Comparison of ENCODE assay signal across 26 mouse cellular contexts in the genomic region with DNA sequence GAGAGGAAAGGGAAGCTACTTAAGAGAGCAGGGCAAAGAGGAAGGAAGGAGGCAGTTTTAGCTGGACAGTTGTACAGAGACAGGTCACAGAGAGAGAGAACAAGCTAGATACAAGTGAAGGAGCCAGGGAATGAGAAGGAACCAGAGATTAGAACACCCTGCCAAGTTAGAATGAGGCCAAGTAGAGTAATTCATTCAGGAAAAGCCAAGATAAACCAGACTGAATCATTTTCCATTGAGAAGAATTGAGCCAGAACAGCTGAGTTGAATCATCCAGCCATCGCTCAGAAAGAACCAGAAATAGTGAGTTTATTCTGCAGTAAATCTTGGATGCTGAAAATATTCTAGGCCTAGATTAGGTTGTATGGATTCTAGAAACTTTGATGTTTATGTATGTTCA. TPM values are rescaled to one million over a fixed set of nuclear protein-coding genes. Genes with fewer than 3 reads are reported as not detected.
DNase-seq lines count a peak whose midpoint lies in the region; ATAC-seq and TF ChIP-seq lines count a peak whose summit lies in the region.
"Had no signal": no experiment of that assay in that cellular context is flagged by ENCODE, and none has a peak within 500 bp of the region (broad histone marks: within the 10 kb centered on the region; RNA-seq: fewer than 3 reads in every experiment).

No protein-coding gene starts in this region.

- no peak overlapping the region for H3K4me3 ChIP-seq in limb, embryonic 14.5 days (replicated peaks; ENCODE audit: low read length)
- H3K4me3 ChIP-seq in limb, embryonic 10.5 days = no peak overlapping the region
- H3K4me3 ChIP-seq: embryonic facial prominence, embryonic 13.5 days; erythroblast, embryonic 14.5 days; hindbrain, embryonic 10.5 days; kidney, embryonic 15.5 days; left cerebral cortex, adult 2 months; megakaryocyte, embryonic 14.5 days had no signal

- H3K4me1 ChIP-seq in limb, embryonic 14.5 days (ENCODE audit: control insufficient read depth, insufficient read depth, low read length) = no peaks in the 10 kb centered on the region
- H3K4me1 ChIP-seq in limb, embryonic 10.5 days = peaks cover 6% of the 10 kb centered on the region; the same call in 1 of the 2 replicates

- H3K9me3 ChIP-seq in limb, embryonic 14.5 days (ENCODE audit: control insufficient read depth, low read length) = no peaks in the 10 kb centered on the region
- H3K9me3 ChIP-seq in limb, embryonic 10.5 days (replicated peaks) = no peaks in the 10 kb centered on the region
- H3K9me3 ChIP-seq: embryonic facial prominence, embryonic 13.5 days; hindbrain, embryonic 10.5 days; kidney, embryonic 15.5 days had no signal

- no peaks in the 10 kb centered on the region for H3K36me3 ChIP-seq in limb, embryonic 14.5 days (ENCODE audit: control insufficient read depth, insufficient read depth, low read length)
- no peaks in the 10 kb centered on the region for H3K36me3 ChIP-seq in limb, embryonic 10.5 days
- H3K36me3 ChIP-seq: embryonic facial prominence, embryonic 13.5 days; hindbrain, embryonic 10.5 days; kidney, embryonic 15.5 days had no signal

- no peak overlapping the region for H3K9ac ChIP-seq in limb, embryonic 14.5 days (ENCODE audit: low read depth, low read length, severe bottlenecking)
- H3K9ac ChIP-seq: embryonic facial prominence, embryonic 13.5 days; kidney, embryonic 15.5 days; liver, postnatal 0 days had no signal

- no peak overlapping the region for H3K27ac ChIP-seq in limb, embryonic 14.5 days (replicated peaks; ENCODE audit: low read depth, low read length)
- H3K27ac ChIP-seq in limb, embryonic 10.5 days = no peak overlapping the region
- H3K27ac ChIP-seq: embryonic facial prominence, embryonic 13.5 days; hindbrain, embryonic 10.5 days; kidney, embryonic 15.5 days; left cerebral cortex, adult 2 months had no signal

- no peak overlapping the region for H3K4me2 ChIP-seq in limb, embryonic 14.5 days (replicated peaks; ENCODE audit: low read depth, low read length, severe bottlenecking)
- H3K4me2 ChIP-seq: embryonic facial prominence, embryonic 13.5 days; kidney, embryonic 15.5 days had no signal

- no peak for ATAC-seq in limb, embryonic 14.5 days (ENCODE audit: low FRiP score, low read depth)
- ATAC-seq in erythroid progenitor cell, adult 5-6 weeks (replicated peaks; ENCODE audit: low FRiP score, poor library complexity, severe bottlenecking) = no peak
- ATAC-seq: forebrain, embryonic 14.5 days; hindbrain, embryonic 16.5 days; liver, postnatal 0 days had no signal

- TF ChIP-seq POLR2A in limb, embryonic 14.5 days (IDR thresholded peaks at IDR 0.05; ENCODE audit: borderline replicate concordance, extremely low read depth, insufficient read depth, insufficient read length) = no peak

- H3K27me3 ChIP-seq in limb, embryonic 14.5 days (ENCODE audit: control insufficient read depth, insufficient read depth, low read length) = no peaks in the 10 kb centered on the region
- H3K27me3 ChIP-seq in limb, embryonic 10.5 days (ENCODE audit: low read depth, poor library complexity, severe bottlenecking) = no peaks in the 10 kb centered on the region
- H3K27me3 ChIP-seq: embryonic facial prominence, embryonic 13.5 days; kidney, embryonic 15.5 days; megakaryocyte, embryonic 14.5 days had no signal

- WGBS in limb, embryonic 14.5 days = 78% methylated on average over 1 of the region's 1 CpGs
- WGBS in limb, embryonic 10.5 days = 93% methylated on average over 1 of the region's 1 CpGs

- DNase-seq in heart, adult 8-10 months (ENCODE audit: low spot score) = peak; percentile 55
- no peak for DNase-seq in heart, adult 11 months
- peak; percentile 5 for DNase-seq in limb, embryonic 14.5 days (ENCODE audit: low spot score)
- DNase-seq in limb, embryonic 10.5 days (ENCODE audit: low spot score) = no peak
- peak; percentile 51 for DNase-seq in Muller cell, postnatal 12 days (ENCODE audit: inconsistent ontology term)
- DNase-seq in skeletal muscle tissue, adult 2 months (ENCODE audit: low read depth, low spot score) = peak; percentile 21
- DNase-seq: cerebellum, adult 2 months; cerebellum, postnatal 36 days; embryo, embryonic 11 days; gastrocnemius, postnatal 10 days; layer of hippocampus, adult 9-11 months; left cerebral cortex, postnatal 4 days; liver, postnatal 0 days; lung, postnatal 14 days; midbrain, embryonic 14.5 days; right cerebral cortex, postnatal 14 days; thymus, postnatal 25 days had no signal

RNA-seq across cellular contexts. Expression of a gene that starts 1.4 kb away (rescaled TPM):
- total RNA-seq in heart, adult 8-10 months (2022) = 10 to 100 TPM; 25.7 to 31.9 (median 26.7) TPM
- polyA plus RNA-seq in limb, embryonic 14.5 days (2012; rRNA removed) = 6.6 and 6.9 TPM in 2 replicates
- 10.6 and 14.6 TPM in 2 replicates for polyA plus RNA-seq in limb, embryonic 14.5 days (2014; fragmentation: Nextera tagmentation; extraction: Ambion mirVana)
- polyA plus RNA-seq in limb, embryonic 10.5 days (2016; fragmentation: Nextera tagmentation; extraction: Ambion mirVana) = 8.5 and 10.6 TPM in 2 replicates
- total RNA-seq in erythroid progenitor cell, adult 5-6 weeks (2015; ENCODE audit: low replicate concordance) = 2.2 TPM in 1 of 2 replicates, not detected in the other
- 2.8 and 5.2 TPM in 2 replicates for total RNA-seq in erythroid progenitor cell, adult 5-6 weeks (2017; ENCODE audit: low replicate concordance)

Comparison
In these comparisons a context has a peak if more than half of its experiments do, and no peak if none do; other contexts are left out.
1. DNase-seq: peak in heart, adult 8-10 months (single experiment), limb, embryonic 14.5 days (single experiment), Muller cell, postnatal 12 days (single experiment) and skeletal muscle tissue, adult 2 months (single experiment); none in heart, adult 11 months (single experiment) and limb, embryonic 10.5 days (single experiment).
2. RNA of a gene that starts 1.4 kb away (total RNA-seq): 25.7 to 31.9 TPM in heart, adult 8-10 months; 2.2 to 5.2 TPM in erythroid progenitor cell, adult 5-6 weeks; every median in the first group is over 4 times any median in the second.